In the genomic region with DNA sequence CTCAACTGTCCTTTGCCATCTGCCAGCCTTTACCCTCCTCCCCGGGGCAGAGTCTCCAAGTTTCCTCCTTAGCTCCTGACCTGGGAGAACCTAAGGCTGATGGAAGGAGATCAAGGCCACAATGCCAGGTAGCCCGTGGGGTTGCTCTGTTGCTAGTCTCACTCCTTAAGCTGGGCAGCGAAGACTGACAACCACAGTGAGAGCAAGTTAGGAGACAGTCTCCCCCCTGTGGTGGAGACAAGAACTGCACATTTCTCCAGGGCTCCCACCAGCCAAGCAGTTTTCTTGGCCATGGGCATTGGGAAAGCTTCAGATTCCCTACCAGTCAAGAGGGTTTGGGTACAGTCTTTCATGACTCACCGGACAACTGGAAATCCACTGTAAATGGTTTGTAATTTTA, we compare ENCODE assay signal across 9 mouse cellular contexts. TPM values are rescaled to one million over a fixed set of nuclear protein-coding genes. Genes with fewer than 3 reads are reported as not detected.
DNase-seq lines count a peak whose midpoint lies in the region; ATAC-seq and TF ChIP-seq lines count a peak whose summit lies in the region.
"Had no signal": no experiment of that assay in that cellular context is flagged by ENCODE, and none has a peak within 500 bp of the region (broad histone marks: within the 10 kb centered on the region; RNA-seq: fewer than 3 reads in every experiment).

No protein-coding gene starts in this region.

- no peaks in the 10 kb centered on the region for H3K4me1 ChIP-seq in kidney, embryonic 16.5 days (ENCODE audit: insufficient read depth, low read length)
- H3K4me1 ChIP-seq in bone marrow, adult 2 months (ENCODE audit: control insufficient read depth, insufficient read depth, low read length), result no peaks in the 10 kb centered on the region
- no peaks in the 10 kb centered on the region for H3K4me1 ChIP-seq in embryonic fibroblast, embryonic 13.5 days (ENCODE audit: control insufficient read depth, insufficient read depth, low read length)
- no peaks in the 10 kb centered on the region for H3K4me1 ChIP-seq in neural tube, embryonic 12.5 days

- no peak overlapping the region for H3K4me2 ChIP-seq in kidney, embryonic 16.5 days (replicated peaks; ENCODE audit: low read depth, low read length)
- H3K4me2 ChIP-seq in neural tube, embryonic 12.5 days (replicated peaks), result no peak overlapping the region

- H3K9ac ChIP-seq in kidney, embryonic 16.5 days (replicated peaks; ENCODE audit: low read length), result no peak overlapping the region
- H3K9ac ChIP-seq in neural tube, embryonic 12.5 days, result no peak overlapping the region

- WGBS in kidney, embryonic 16.5 days, result 47% methylated on average over 4 of the region's 4 CpGs
- 30% methylated on average over 4 of the region's 4 CpGs for WGBS in bone marrow, adult 2 months
- 40% methylated on average over 4 of the region's 4 CpGs for WGBS in neural tube, embryonic 12.5 days

- peak; percentile 83 for TF ChIP-seq CTCF in bone marrow, adult 2 months (IDR thresholded peaks at IDR 0.05; ENCODE audit: control insufficient read depth, insufficient read depth, low read length)
- TF ChIP-seq CTCF in embryonic fibroblast, embryonic 13.5 days (IDR thresholded peaks at IDR 0.05; ENCODE audit: borderline replicate concordance, insufficient read depth, low read length), result peak; percentile 73

- H3K27ac ChIP-seq in kidney, embryonic 16.5 days (ENCODE audit: low read length), result no peak overlapping the region
- no peak overlapping the region for H3K27ac ChIP-seq in bone marrow, adult 2 months (ENCODE audit: control insufficient read depth, insufficient read depth, low read depth, low read length, poor library complexity)
- no peak overlapping the region for H3K27ac ChIP-seq in embryonic fibroblast, embryonic 13.5 days (ENCODE audit: insufficient read depth, low read length)
- no peak overlapping the region for H3K27ac ChIP-seq in neural tube, embryonic 12.5 days

- H3K27me3 ChIP-seq in kidney, embryonic 16.5 days (ENCODE audit: insufficient read depth, low read length), result no peaks in the 10 kb centered on the region
- no peaks in the 10 kb centered on the region for H3K27me3 ChIP-seq in neural tube, embryonic 12.5 days (replicated peaks)

- H3K36me3 ChIP-seq in kidney, embryonic 16.5 days (ENCODE audit: insufficient read depth, low read length), result no peaks in the 10 kb centered on the region
- no peaks in the 10 kb centered on the region for H3K36me3 ChIP-seq in neural tube, embryonic 12.5 days

- H3K9me3 ChIP-seq in kidney, embryonic 16.5 days (ENCODE audit: low read length), result no peaks in the 10 kb centered on the region
- no peaks in the 10 kb centered on the region for H3K9me3 ChIP-seq in neural tube, embryonic 12.5 days

- no peak for ATAC-seq in kidney, embryonic 16.5 days (ENCODE audit: low FRiP score, low TSS enrichment)
- ATAC-seq in inflammation-experienced regulatory T-cells, adult 6 months, result peak; percentile 88
- ATAC-seq in neural tube, embryonic 12.5 days (ENCODE audit: low FRiP score, low read depth), result peak; percentile 58; the same call in 1 of the 2 replicates

- H3K4me3 ChIP-seq in kidney, embryonic 16.5 days (ENCODE audit: low read length), result no peak overlapping the region
- H3K4me3 ChIP-seq in bone marrow, adult 2 months (replicated peaks; ENCODE audit: control insufficient read depth, low read depth, low read length), result no peak overlapping the region
- H3K4me3 ChIP-seq in embryonic fibroblast, embryonic 13.5 days (ENCODE audit: insufficient read depth, low read length), result no peak overlapping the region
- no peak overlapping the region for H3K4me3 ChIP-seq in neural tube, embryonic 12.5 days
- H3K4me3 ChIP-seq: erythroblast, embryonic 14.5 days had no signal

- no peak for TF ChIP-seq POLR2A in bone marrow, adult 2 months (IDR thresholded peaks at IDR 0.05; ENCODE audit: borderline replicate concordance, control insufficient read depth, low read depth, low read length)
- no peak for TF ChIP-seq POLR2A in embryonic fibroblast, embryonic 13.5 days (IDR thresholded peaks at IDR 0.05; ENCODE audit: low read depth, low read length)

- peak; percentile 79 for DNase-seq in kidney, adult 18-20 months
- peak; percentile 71 for DNase-seq in liver
- DNase-seq in thymus, postnatal 10 days (ENCODE audit: low spot score in 2 of 2), result peak; percentile 54 to 77

RNA-seq across cellular contexts. Expression of a gene that starts 7.2 kb away (rescaled TPM):
- polyA plus RNA-seq in kidney, embryonic 16.5 days (2015; fragmentation: Nextera tagmentation; extraction: Ambion mirVana), result not detected in 2 replicates
- 1.4 TPM in 1 of 2 replicates, not detected in the other for polyA plus RNA-seq in bone marrow, adult 2 months (2011; ENCODE audit: insufficient read depth, insufficient read length, low replicate concordance, missing spikeins)
- not detected in 2 replicates for polyA plus RNA-seq in embryonic fibroblast, embryonic 13.5 days (2011; ENCODE audit: insufficient read length, low read depth, missing spikeins)
- not detected for polyA plus RNA-seq in inflammation-experienced regulatory T-cells, adult 6 months (2017; shearing (Covaris generic))
- not detected in 2 replicates for polyA plus RNA-seq in neural tube, embryonic 12.5 days (2016; fragmentation: Nextera tagmentation; extraction: Ambion mirVana)
- polyA plus RNA-seq: erythroblast, embryonic 14.5 days had no signal

RNA-seq across cellular contexts. Expression of a gene that starts 16.5 kb away (rescaled TPM):
- 11.2 and 11.3 TPM in 2 replicates for polyA plus RNA-seq in kidney, embryonic 16.5 days (2015; fragmentation: Nextera tagmentation; extraction: Ambion mirVana)
- 17.1 and 27.6 TPM in 2 replicates for polyA plus RNA-seq in bone marrow, adult 2 months (2011; ENCODE audit: insufficient read depth, insufficient read length, low replicate concordance, missing spikeins)
- polyA plus RNA-seq in embryonic fibroblast, embryonic 13.5 days (2011; ENCODE audit: insufficient read length, low read depth, missing spikeins), result 8.8 and 12.1 TPM in 2 replicates
- 10 to 100 TPM; 15.2 to 23.5 (median 19.1) TPM for polyA plus RNA-seq in inflammation-experienced regulatory T-cells, adult 6 months (2017; shearing (Covaris generic))
- polyA plus RNA-seq in neural tube, embryonic 12.5 days (2016; fragmentation: Nextera tagmentation; extraction: Ambion mirVana), result 13.1 and 14.0 TPM in 2 replicates

RNA-seq across cellular contexts. Expression of a gene that starts 49.3 kb away (rescaled TPM):
- 15.2 and 15.4 TPM in 2 replicates for polyA plus RNA-seq in kidney, embryonic 16.5 days (2015; fragmentation: Nextera tagmentation; extraction: Ambion mirVana)
- 8.1 and 23.2 TPM in 2 replicates for polyA plus RNA-seq in bone marrow, adult 2 months (2011; ENCODE audit: insufficient read depth, insufficient read length, low replicate concordance, missing spikeins)
- 6.0 and 10.0 TPM in 2 replicates for polyA plus RNA-seq in embryonic fibroblast, embryonic 13.5 days (2011; ENCODE audit: insufficient read length, low read depth, missing spikeins)
- 1 to 10 TPM; 5.7 to 6.7 (median 6.5) TPM for polyA plus RNA-seq in inflammation-experienced regulatory T-cells, adult 6 months (2017; shearing (Covaris generic))
- 12.0 and 16.1 TPM in 2 replicates for polyA plus RNA-seq in neural tube, embryonic 12.5 days (2016; fragmentation: Nextera tagmentation; extraction: Ambion mirVana)
